Mouse (Mus musculus): ENCODE measurements at regions not wholly inside any gene's neighbourhood (a gene's known extent, or its start where the extent isn't known, plus 50 kb on each side); places are given as distances from the start of the nearest gene placed in this dataset.

GRCm38 (mm10) chr12:48705963-48706362, 676.5 kb upstream of the Foxg1 start:
- no peak for DNase-seq (ENCODE audit: low spot score)

- no peak for DNase-seq (ENCODE audit: low spot score)
Measured at GRCm38 (mm10) chr12:48713646-48714045, 668.8 kb upstream of the Foxg1 start.

- no peak for DNase-seq (ENCODE audit: low spot score)
Measured at GRCm38 (mm10) chr12:48729851-48730250, 652.6 kb upstream of the Foxg1 start.

- no peak for DNase-seq (ENCODE audit: low spot score)
Measured at GRCm38 (mm10) chr12:48758805-48759396, 623.6 kb upstream of the Foxg1 start.

Data from testis, postnatal 10 days (tissue).